Mouse (Mus musculus) embryonic facial prominence, embryonic 13.5 days (tissue): Measurements from ENCODE around the gene Armh3. TPM values are rescaled to one million over a fixed set of nuclear protein-coding genes. Genes with fewer than 3 reads are reported as not detected.
A peak's percentile ranks its signal among the peaks of the same experiment; 100 is the strongest.
"Not testable (repeated sequence)": the region's sequence is repeated elsewhere in the genome, so short reads cannot be mapped to it uniquely, and the experiment has no call there.

Source experiments
- ATAC-seq: fragments of 200-750 bp; cut with Nextera tagmentation; 2 replicates; pipeline ENCODE4 v1.8.0; 2017; ENCODE audit warnings: low read depth; ENCODE audit not compliant: insufficient number of reproducible peaks, insufficient read depth, low FRiP score, low TSS enrichment
- H3K27ac ChIP-seq: fragments of 300-500 bp; sonication (generic); 2 replicates; pipeline ENCODE4 v1.5.1; 2015; ENCODE audit warnings: moderate library complexity, mild to moderate bottlenecking, inconsistent platforms
- H3K27me3 ChIP-seq: fragments of 300-500 bp; sonication (generic); 2 replicates; pipeline ENCODE4 v1.6.1; 2015; ENCODE audit warnings: mild to moderate bottlenecking, inconsistent platforms
- H3K36me3 ChIP-seq: fragments of 300-500 bp; sonication (generic); 2 replicates; pipeline ENCODE4 v1.6.1; 2015; ENCODE audit warnings: mild to moderate bottlenecking, inconsistent platforms
- H3K4me1 ChIP-seq: fragments of 300-500 bp; sonication (generic); 2 replicates; pipeline ENCODE4 v1.6.1; 2015; ENCODE audit warnings: inconsistent platforms
- H3K4me2 ChIP-seq: fragments of 300-500 bp; sonication (generic); 2 replicates; pipeline ENCODE4 v1.6.1; 2015; ENCODE audit warnings: moderate library complexity, mild to moderate bottlenecking, inconsistent platforms
- H3K4me3 ChIP-seq: fragments of 300-500 bp; sonication (generic); 2 replicates; pipeline ENCODE4 v1.5.1; 2015; ENCODE audit warnings: mild to moderate bottlenecking, inconsistent platforms
- H3K9ac ChIP-seq: fragments of 300-500 bp; sonication (generic); 2 replicates; pipeline ENCODE4 v1.6.1; 2015; ENCODE audit warnings: mild to moderate bottlenecking, inconsistent platforms
- H3K9me3 ChIP-seq: fragments of 300-500 bp; sonication (generic); 2 replicates; pipeline ENCODE4 v1.6.1; 2016; ENCODE audit warnings: inconsistent platforms
- whole genome bisulfite sequencing: fragments of 180-500 bp; shearing (Covaris S2); methylation state at CpG from one replicate; pipeline ENCODE4 v1.1.7; 2015; ENCODE audit warnings: mixed read lengths; 5-methylcytosine and 5-hydroxymethylcytosine counted together
- polyA plus RNA-seq: library from polyadenylated mRNA; unstranded; fragments of >200 nt; fragmentation: Nextera tagmentation; extraction: Ambion mirVana; gene quantifications from 2 replicates; pipeline ENCODE4 v1.2.1, GENCODE M21; 2015

Armh3 gene
- polyA plus RNA-seq, 1 experiment from 2014 or later: 22.3 TPM

DNA sequence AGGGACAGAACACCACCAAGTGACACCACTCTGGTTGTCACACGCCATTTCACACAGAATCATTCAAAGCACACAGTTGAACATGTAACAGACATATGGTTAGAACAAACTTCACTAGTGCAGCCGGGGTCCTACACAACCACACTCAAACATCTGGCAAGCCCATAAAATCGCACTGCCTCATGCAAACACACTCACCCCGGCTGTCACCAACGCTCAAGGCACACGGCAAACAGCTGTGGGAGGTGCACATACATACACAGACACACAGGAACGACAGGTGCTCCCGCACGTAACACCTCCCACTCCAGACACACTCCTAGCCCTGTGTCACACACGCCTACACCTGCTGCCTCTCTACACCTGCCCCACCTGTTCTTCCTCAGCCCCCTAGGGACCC is 183.1 kb downstream of the Armh3 start:
- H3K4me2 ChIP-seq: peak overlapping the region; percentile 69
- ATAC-seq: no peak

DNA sequence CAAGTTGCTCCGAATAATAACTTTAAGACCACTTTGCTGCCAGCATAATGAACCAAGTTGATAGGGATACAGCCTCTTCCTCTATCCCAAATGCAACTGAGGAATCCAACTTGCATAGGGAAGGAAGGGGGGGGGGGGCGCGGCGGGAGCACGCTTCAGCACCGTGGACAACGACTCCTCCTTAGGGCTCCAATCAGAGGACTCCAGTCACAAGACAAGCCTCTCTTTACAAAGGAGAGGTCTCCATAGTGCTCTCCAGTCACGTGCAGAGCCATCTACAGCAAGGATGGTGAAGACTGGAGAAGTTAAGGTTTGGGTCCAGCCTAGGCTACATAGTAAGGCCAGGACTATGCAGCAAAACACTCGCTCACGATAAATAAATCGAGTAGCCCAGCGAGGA is 184.5 kb downstream of the Armh3 start:
- peaks cover 51% of the 10 kb centered on the region for H3K4me1 ChIP-seq
- no peak for ATAC-seq
- H3K27ac ChIP-seq: no peak overlapping the region
- no peaks in the 10 kb centered on the region for H3K9me3 ChIP-seq
- no peak overlapping the region for H3K9ac ChIP-seq
- peaks cover 15% of the 10 kb centered on the region for H3K27me3 ChIP-seq
- no peak overlapping the region for H3K4me2 ChIP-seq
- H3K36me3 ChIP-seq: peaks cover 5% of the 10 kb centered on the region
- no peak overlapping the region for H3K4me3 ChIP-seq
- WGBS: 14% methylated on average over 12 of the region's 12 CpGs

More for the DNA sequence above, 183.1 kb downstream of the Armh3 start:
- 51% methylated on average over 10 of the region's 10 CpGs for WGBS
- no peak overlapping the region for H3K9ac ChIP-seq
- peaks cover 13% of the 10 kb centered on the region for H3K36me3 ChIP-seq
- H3K27ac ChIP-seq: no peak overlapping the region
- peaks cover 15% of the 10 kb centered on the region for H3K27me3 ChIP-seq
- peaks cover 51% of the 10 kb centered on the region for H3K4me1 ChIP-seq
- H3K4me3 ChIP-seq: peak overlapping the region; percentile 38
- no peaks in the 10 kb centered on the region for H3K9me3 ChIP-seq

DNA sequence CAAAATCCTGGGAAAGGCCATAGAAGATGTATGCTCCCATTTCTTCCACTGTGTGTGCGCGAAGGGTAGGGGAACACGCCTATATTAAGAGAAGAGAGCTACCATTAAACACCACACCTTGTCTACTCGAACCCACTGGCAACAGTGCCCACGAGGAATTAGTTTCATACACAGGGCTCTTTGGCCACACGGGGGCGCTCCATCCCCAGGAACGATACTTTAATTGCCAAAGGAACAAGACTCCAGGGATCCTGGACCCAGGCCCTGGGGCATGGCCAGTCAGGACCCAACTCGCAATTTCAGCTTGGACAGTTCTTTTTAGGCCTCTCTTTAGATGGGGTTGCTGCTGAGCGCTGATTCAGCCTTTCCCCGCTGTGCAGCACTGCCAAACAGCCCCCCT is 185.0 kb downstream of the Armh3 start:
- WGBS: 7% methylated on average over 11 of the region's 11 CpGs
- H3K9me3 ChIP-seq: no peaks in the 10 kb centered on the region
- peaks cover 15% of the 10 kb centered on the region for H3K27me3 ChIP-seq
- ATAC-seq: no peak
- no peaks in the 10 kb centered on the region for H3K36me3 ChIP-seq
- H3K4me3 ChIP-seq: no peak overlapping the region
- no peak overlapping the region for H3K27ac ChIP-seq
- peaks cover 46% of the 10 kb centered on the region for H3K4me1 ChIP-seq
- no peak overlapping the region for H3K4me2 ChIP-seq
- no peak overlapping the region for H3K9ac ChIP-seq

DNA sequence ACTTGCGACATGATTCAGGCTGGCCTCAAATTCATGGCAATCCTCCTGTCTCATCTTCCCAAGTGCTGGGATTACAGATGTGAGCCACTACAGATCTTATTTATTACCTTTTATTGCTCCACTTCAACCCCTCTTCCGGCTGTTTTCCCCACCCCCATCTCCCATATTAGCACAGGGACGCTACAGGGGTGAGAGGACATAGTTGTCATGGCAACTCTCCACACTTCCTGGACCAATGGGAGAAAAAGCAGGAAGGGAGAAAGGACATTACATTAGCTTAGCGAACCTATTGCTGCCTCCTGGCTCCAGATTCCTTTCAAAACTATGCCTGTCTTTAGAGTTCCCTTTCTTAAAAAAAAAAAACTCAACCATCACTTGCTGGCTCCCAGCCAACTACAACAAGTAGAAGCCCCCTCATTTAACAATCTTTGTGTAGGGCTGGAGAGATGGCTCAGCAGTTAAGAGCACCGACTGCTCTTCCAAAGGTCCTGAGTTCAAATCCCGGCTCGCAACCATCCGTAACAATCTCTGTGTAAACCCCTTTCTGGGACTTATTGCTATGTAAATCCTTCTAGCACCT is 185.5 kb downstream of the Armh3 start:
- no peaks in the 10 kb centered on the region for H3K9me3 ChIP-seq
- H3K4me1 ChIP-seq: peaks cover 41% of the 10 kb centered on the region
- WGBS: 20% methylated on average over 8 of the region's 8 CpGs
- peaks cover 15% of the 10 kb centered on the region for H3K27me3 ChIP-seq
- no peak overlapping the region for H3K4me3 ChIP-seq
- H3K9ac ChIP-seq: no peak overlapping the region
- H3K27ac ChIP-seq: no peak overlapping the region
- H3K4me2 ChIP-seq: peak overlapping the region; percentile 45
- ATAC-seq: no peak
- no peaks in the 10 kb centered on the region for H3K36me3 ChIP-seq

DNA sequence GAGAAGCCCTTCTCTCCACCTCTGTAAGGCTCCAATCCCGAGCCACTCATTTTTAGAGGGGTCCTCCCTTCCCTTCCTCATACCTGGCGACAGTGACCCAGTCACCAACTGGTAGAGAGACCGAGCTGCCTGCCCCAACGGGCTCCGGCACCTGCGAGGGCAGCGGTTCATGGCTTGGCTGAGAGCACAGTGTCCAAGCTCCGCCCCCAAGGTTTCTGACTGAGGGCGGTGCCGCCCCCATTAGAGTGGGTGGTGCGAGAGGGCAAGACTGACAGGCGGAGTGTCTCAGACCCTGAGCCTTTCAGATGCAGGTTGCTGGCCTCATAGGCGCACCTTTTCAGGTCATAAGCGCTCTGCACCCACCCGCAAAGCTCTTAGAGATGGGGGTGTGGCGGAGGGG is 186.2 kb downstream of the Armh3 start:
- 0 out of 2 replicates have a peak overlapping the region, but pooled peaks have one; percentile 10 for H3K4me3 ChIP-seq
- H3K27me3 ChIP-seq: peaks cover 15% of the 10 kb centered on the region
- H3K4me1 ChIP-seq: peaks cover 35% of the 10 kb centered on the region
- no peak for ATAC-seq
- WGBS: 3% methylated on average over 16 of the region's 16 CpGs
- H3K9ac ChIP-seq: no peak overlapping the region
- no peaks in the 10 kb centered on the region for H3K9me3 ChIP-seq
- no peak overlapping the region for H3K27ac ChIP-seq
- no peaks in the 10 kb centered on the region for H3K36me3 ChIP-seq
- peak overlapping the region; percentile 45 for H3K4me2 ChIP-seq

DNA sequence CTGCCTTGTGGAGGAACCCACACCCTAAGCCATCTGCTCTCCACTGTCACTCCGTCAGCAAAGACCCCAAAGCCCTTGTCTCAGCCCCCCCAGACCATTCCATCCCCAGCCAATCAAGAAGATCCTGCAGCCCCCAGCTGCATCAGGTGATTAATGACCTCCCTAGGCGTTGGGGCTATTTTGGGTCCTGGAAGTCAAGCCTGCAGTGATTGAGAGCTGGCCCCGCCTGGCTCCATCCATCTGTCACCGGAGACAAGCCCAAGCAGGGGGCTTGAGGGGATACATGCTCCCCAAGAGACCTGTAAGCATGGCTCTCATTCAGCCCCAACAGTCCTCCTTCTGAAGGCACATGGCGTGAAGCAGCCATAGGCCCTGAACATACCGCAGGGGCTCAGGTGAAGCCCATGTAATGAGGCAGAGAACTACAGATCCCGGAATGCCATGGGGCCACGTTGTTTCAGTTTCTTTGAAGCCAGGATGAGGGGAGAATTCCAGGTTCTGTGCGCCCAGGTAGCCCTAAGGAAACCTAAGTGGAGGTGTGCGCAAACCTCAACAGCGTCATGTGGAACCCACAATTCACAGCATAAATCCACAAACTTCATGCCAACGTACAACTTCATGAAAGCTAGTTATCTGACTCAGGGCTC is 187.1 kb downstream of the Armh3 start:
- Histone ChIP-seq H3K27ac (no peak overlapping the region), H3K4me3 (no peak overlapping the region), H3K4me1 (peaks cover 25% of the 10 kb centered on the region), H3K27me3 (peaks cover 15% of the 10 kb centered on the region), H3K9ac (no peak overlapping the region), H3K4me2 (no peak overlapping the region), H3K9me3 (no peaks in the 10 kb centered on the region), H3K36me3 (no peaks in the 10 kb centered on the region)
- 72% methylated on average over 12 of the region's 12 CpGs for WGBS
- ATAC-seq: no peak

DNA sequence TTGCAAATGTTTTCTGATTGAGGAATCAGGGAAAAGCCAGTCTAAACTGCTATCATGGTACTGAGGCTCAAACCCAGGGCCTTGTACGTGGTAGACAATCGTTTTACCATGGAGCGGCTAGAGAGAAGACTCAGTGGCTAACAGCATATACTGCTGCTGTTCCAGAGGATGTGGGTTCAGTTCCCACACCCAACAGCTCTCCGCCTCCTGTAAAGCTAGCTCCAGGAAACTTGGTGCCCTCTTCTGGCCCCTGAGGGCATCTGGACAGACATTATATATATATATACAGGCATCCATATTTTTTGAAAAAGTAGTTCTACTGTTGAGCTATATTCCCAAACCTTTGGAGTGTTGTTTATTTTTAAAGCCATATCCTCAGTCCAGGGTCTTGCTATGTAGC is 190.6 kb downstream of the Armh3 start:
- 95% methylated on average over 4 of the region's 4 CpGs for WGBS
- Histone ChIP-seq H3K4me3 (no peak overlapping the region), H3K9me3 (no peaks in the 10 kb centered on the region), H3K9ac (no peak overlapping the region), H3K27me3 (peaks cover 9% of the 10 kb centered on the region), H3K27ac (no peak overlapping the region), H3K4me2 (no peak overlapping the region), H3K4me1 (peaks cover 14% of the 10 kb centered on the region), H3K36me3 (no peaks in the 10 kb centered on the region)
- ATAC-seq: no peak

DNA sequence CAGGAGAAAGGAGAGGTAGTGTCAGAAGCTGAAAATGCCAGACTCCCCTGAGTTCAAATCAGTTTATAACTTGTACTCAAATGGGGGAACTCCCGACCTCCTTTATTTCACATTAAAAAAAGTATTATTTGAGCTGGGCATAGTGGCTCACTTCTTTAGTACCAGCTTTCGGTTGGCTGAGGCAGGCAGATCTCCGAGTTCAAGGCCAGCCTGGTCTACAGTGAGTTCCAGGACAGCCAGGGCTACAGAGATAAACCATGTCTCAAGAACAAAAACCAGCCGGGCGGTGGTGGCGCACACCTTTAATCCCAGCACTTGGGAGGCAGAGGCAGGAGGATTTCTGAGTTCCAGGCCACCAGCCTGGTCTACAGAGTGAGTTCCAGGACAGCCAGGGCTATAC is 192.5 kb downstream of the Armh3 start:
- not testable (repeated sequence) for H3K9ac ChIP-seq, H3K9me3 ChIP-seq, H3K4me1 ChIP-seq, H3K27me3 ChIP-seq, H3K4me2 ChIP-seq, H3K36me3 ChIP-seq, H3K4me3 ChIP-seq, ATAC-seq, H3K27ac ChIP-seq
- 91% methylated on average over 6 of the region's 6 CpGs for whole genome bisulfite sequencing

DNA sequence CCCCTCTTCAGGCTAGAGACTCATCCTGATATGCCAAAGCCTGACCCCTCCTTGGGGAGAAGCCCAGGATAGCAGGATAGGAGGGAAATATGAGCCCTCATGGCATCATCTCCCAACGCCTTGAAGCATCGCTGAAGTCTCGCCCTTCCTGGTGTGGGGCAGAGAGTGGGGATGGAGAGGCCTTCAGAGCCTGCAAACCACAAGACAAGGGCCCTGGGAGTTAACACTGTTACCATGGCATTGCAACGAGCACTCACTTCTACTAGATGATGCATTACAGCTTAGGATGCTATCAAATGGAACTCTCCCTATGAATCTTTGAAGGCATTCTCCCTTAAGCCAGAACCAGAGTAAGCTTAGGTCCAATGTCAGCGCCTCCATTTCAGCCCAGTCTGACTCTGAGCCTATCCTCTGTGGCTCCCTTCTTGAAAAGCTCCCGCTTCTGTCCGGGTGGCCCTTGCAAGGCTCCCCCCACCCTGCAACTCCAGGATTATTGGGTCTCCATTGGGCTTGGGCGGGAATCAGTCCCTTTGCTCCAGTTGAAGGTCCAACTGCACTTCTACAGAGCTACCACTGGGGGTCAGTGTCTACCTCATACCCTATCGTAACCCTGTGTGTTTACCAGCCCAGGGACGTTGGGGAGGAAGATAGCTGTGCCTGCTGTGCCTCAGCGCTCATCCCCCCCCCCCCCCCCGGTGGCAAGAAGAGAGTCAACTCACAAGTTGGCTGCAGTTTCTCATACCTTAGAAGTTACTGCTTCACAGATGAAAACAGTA is 193.5 kb downstream of the Armh3 start:
- Histone ChIP-seq H3K4me2 (no peak overlapping the region), H3K27ac (no peak overlapping the region), H3K36me3 (no peaks in the 10 kb centered on the region), H3K4me3 (no peak overlapping the region), H3K9me3 (no peaks in the 10 kb centered on the region), H3K4me1 (peaks cover 6% of the 10 kb centered on the region; the same call in 1 of the 2 replicates), H3K9ac (no peak overlapping the region), H3K27me3 (no peaks in the 10 kb centered on the region; the same call in 1 of the 2 replicates)
- 0 out of 2 replicates have a peak, but pooled peaks have one; percentile 62 for ATAC-seq
- WGBS: 24% methylated on average over 12 of the region's 12 CpGs

DNA sequence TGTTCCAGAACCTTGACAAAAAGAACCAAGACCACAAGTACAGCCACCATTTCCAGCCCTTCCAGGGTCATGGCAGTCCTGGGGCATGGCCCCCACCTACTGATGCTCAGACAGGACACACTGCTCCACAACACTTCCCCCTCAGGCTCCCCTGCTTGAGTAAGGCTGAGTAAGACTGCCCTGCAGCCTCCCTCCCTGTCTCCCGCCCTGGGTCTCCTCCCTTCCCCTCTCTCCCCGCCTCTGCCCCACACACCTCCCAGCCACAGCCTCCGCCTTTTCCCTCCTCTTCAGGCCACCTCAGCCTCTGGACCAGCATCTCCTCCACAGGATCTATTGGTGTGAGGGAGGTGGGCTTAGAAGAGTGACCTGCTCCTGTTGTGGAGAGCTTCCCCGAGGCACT is 194.9 kb downstream of the Armh3 start:
- no peak overlapping the region for H3K4me2 ChIP-seq
- 16% methylated on average over 4 of the region's 4 CpGs for WGBS
- no peaks in the 10 kb centered on the region for H3K9me3 ChIP-seq
- ATAC-seq: 0 out of 2 replicates have a peak, but pooled peaks have one; percentile 52
- no peak overlapping the region for H3K4me3 ChIP-seq
- H3K36me3 ChIP-seq: no peaks in the 10 kb centered on the region
- no peaks in the 10 kb centered on the region; the same call in 1 of the 2 replicates for H3K27me3 ChIP-seq
- 0 out of 2 replicates have a peak overlapping the region, but pooled peaks have one; percentile 2 for H3K9ac ChIP-seq
- peaks cover 6% of the 10 kb centered on the region; the same call in 1 of the 2 replicates for H3K4me1 ChIP-seq
- no peak overlapping the region for H3K27ac ChIP-seq

DNA sequence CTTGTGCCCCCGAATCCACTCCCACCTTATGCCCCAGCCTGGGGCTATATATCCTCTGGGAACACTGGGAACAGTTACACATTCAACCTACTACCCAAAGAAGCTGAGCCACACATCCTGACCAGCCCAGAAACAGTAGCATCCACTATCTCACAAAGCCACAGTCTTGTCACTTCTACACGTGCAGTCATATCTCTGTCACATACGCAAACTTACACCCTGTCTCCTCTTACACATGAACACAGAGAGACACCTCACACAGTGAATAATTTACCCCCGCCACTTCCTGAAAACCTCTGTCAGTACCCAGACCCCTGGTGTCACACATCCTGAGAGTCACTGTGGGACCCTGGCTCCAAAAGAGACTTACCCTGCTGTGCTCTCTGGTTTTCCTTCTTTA is 195.6 kb downstream of the Armh3 start:
- no peaks in the 10 kb centered on the region; the same call in 1 of the 2 replicates for H3K27me3 ChIP-seq
- 63% methylated on average over 4 of the region's 4 CpGs for WGBS
- H3K9me3 ChIP-seq: no peaks in the 10 kb centered on the region
- no peak overlapping the region for H3K4me3 ChIP-seq
- H3K9ac ChIP-seq: no peak overlapping the region
- H3K36me3 ChIP-seq: no peaks in the 10 kb centered on the region
- H3K4me1 ChIP-seq: peaks cover 6% of the 10 kb centered on the region; the same call in 1 of the 2 replicates
- H3K27ac ChIP-seq: no peak overlapping the region
- ATAC-seq: no peak
- no peak overlapping the region for H3K4me2 ChIP-seq
